Mouse (Mus musculus): ENCODE data around the gene Zfp523.

Gene Zfp523

GRCm38 (mm10) chr17:28176775-28177539, at the start of gene Zfp523:
Gene Zfp523, plus strand, starts transcription at chr17:28177129.
- DNase-seq (ENCODE audit: low spot score in 2 of 2): peak; percentile 82 to 84

- DNase-seq (ENCODE audit: low spot score in 2 of 2): no peak
Measured at GRCm38 (mm10) chr17:28129796-28130195, 47.1 kb upstream of the Zfp523 start.

GRCm38 (mm10) chr17:28130391-28131125, 46.4 kb upstream of the Zfp523 start:
- DNase-seq (ENCODE audit: low spot score in 2 of 2): no peak

- no peak for DNase-seq (ENCODE audit: low spot score in 2 of 2)
Measured at GRCm38 (mm10) chr17:28131156-28131555, 45.8 kb upstream of the Zfp523 start.

GRCm38 (mm10) chr17:28133193-28133592, 43.7 kb upstream of the Zfp523 start:
- no peak for DNase-seq (ENCODE audit: low spot score in 2 of 2)

GRCm38 (mm10) chr17:28135496-28135895, 41.4 kb upstream of the Zfp523 start:
- DNase-seq (ENCODE audit: low spot score in 2 of 2): no peak

GRCm38 (mm10) chr17:28136266-28136665, 40.7 kb upstream of the Zfp523 start:
- no peak for DNase-seq (ENCODE audit: low spot score in 2 of 2)

GRCm38 (mm10) chr17:28138013-28138412, 38.9 kb upstream of the Zfp523 start:
- DNase-seq (ENCODE audit: low spot score in 2 of 2): no peak

- no peak for DNase-seq (ENCODE audit: low spot score in 2 of 2)
Measured at GRCm38 (mm10) chr17:28138685-28139084, 38.2 kb upstream of the Zfp523 start.

- DNase-seq (ENCODE audit: low spot score in 2 of 2): no peak
Measured at GRCm38 (mm10) chr17:28140431-28141204, 36.3 kb upstream of the Zfp523 start.

- DNase-seq (ENCODE audit: low spot score in 2 of 2): no peak
Measured at GRCm38 (mm10) chr17:28141205-28141650, 35.7 kb upstream of the Zfp523 start.

GRCm38 (mm10) chr17:28141771-28142699, 34.9 kb upstream of the Zfp523 start, which contains the start of gene Scube3:
Gene Scube3, plus strand, starts transcription at chr17:28142141.
- DNase-seq (ENCODE audit: low spot score in 2 of 2): no peak

GRCm38 (mm10) chr17:28142700-28143610, 34.0 kb upstream of the Zfp523 start:
- DNase-seq (ENCODE audit: low spot score in 2 of 2): no peak

GRCm38 (mm10) chr17:28143751-28144150, 33.2 kb upstream of the Zfp523 start:
- DNase-seq (ENCODE audit: low spot score in 2 of 2): no peak

- DNase-seq (ENCODE audit: low spot score in 2 of 2): no peak
Measured at GRCm38 (mm10) chr17:28144241-28144640, 32.7 kb upstream of the Zfp523 start.

GRCm38 (mm10) chr17:28148288-28148687, 28.6 kb upstream of the Zfp523 start:
- no peak for DNase-seq (ENCODE audit: low spot score in 2 of 2)

GRCm38 (mm10) chr17:28149734-28150133, 27.2 kb upstream of the Zfp523 start:
- DNase-seq (ENCODE audit: low spot score in 2 of 2): no peak

- DNase-seq (ENCODE audit: low spot score in 2 of 2): no peak
Measured at GRCm38 (mm10) chr17:28150456-28150855, 26.5 kb upstream of the Zfp523 start.

- no peak for DNase-seq (ENCODE audit: low spot score in 2 of 2)
Measured at GRCm38 (mm10) chr17:28153095-28153494, 23.8 kb upstream of the Zfp523 start.

GRCm38 (mm10) chr17:28154970-28155369, 22.0 kb upstream of the Zfp523 start:
- DNase-seq (ENCODE audit: low spot score in 2 of 2): no peak
